Mouse (Mus musculus): Measurements from ENCODE around the gene Slc6a21.

The Slc6a21 gene

GRCm38 (mm10) chr7:45323069-45323468 lies 45.8 kb downstream of the Slc6a21 start:
- ChIA-PET CTCF (interaction anchor here in 2 of 4 experiments (0.5 to 2.8 kb wide), 3 partner anchors 10 to 81 kb away, joined by 3 to 9 read pairs (median 6); partner anchors contain the start of gene Trpm4 (in 1 of the 2)), POLR2A (interaction anchor here in 1 of 4 experiments (1.2 to 1.8 kb wide), 2 partner anchors 14 to 18 kb away, joined by 4 to 5 read pairs; no protein-coding TSS in a partner anchor)

- ChIA-PET CTCF (interaction anchor here (0.5 to 1.5 kb wide), 17 partner anchors 10 to 451 kb away, joined by 3 to 9 read pairs (median 3); no protein-coding TSS in a partner anchor), POLR2A (interaction anchor here (0.6 to 1.4 kb wide), 9 partner anchors 10 to 95 kb away, joined by 3 to 6 read pairs (median 3); partner anchors contain the start of genes Hrc (in 1 of the 4), Kcna7 (in 1 of the 4) and Snrnp70 (in 1 of the 4))
Observed at GRCm38 (mm10) chr7:45325800-45326199, 48.5 kb downstream of the Slc6a21 start.

GRCm38 (mm10) chr7:45328841-45329475 lies 51.6 kb downstream of the Slc6a21 start:
- POLR2A ChIA-PET, result interaction anchor here in 3 of 4 experiments (0.7 to 2.0 kb wide), 11 partner anchors 9 to 131 kb away, joined by 3 to 10 read pairs (median 4); partner anchors contain the start of genes Ftl1 (in 1 of the 3), Lhb (in 1 of the 3) and Snrnp70 (in 1 of the 3)
- CTCF ChIA-PET, result interaction anchor here (0.6 to 2.1 kb wide), 7 partner anchors 12 to 61 kb away, joined by 3 to 8 read pairs (median 5); no protein-coding TSS in a partner anchor

DNA sequence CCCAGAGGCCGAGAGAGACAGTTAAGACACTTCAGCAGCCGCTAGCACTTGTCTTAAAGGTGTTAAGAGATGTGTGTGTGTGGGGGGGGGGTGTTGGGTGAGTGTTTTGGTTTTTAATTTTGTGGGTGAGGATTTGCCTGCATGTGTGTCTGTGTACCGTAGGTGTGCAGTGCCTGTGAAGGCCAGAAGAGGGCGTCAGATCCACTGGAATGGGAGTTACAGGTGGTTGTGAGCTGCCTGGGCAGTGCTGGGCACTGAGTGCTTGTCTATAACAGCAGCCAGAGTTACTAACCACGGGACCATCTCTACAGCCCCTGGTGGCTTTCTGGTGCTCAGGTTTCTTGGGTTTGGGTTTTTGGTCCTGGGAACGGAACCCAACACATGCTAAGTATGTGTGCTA lies 54.2 kb downstream of the Slc6a21 start:
- CTCF ChIA-PET, result interaction anchor here (0.6 to 3.1 kb wide), 19 partner anchors 10 to 356 kb away, joined by 3 to 45 read pairs (median 5); partner anchors contain the start of genes Dkkl1 (in 1 of the 4), Gys1 (in 1 of the 4) and Kcna7 (in 1 of the 4)
- POLR2A ChIA-PET, result interaction anchor here in 2 of 4 experiments (1.0 to 3.5 kb wide), 9 partner anchors 21 to 226 kb away, joined by 3 to 17 read pairs (median 5); partner anchors contain the start of gene Snrnp70 (in 1 of the 2)

DNA sequence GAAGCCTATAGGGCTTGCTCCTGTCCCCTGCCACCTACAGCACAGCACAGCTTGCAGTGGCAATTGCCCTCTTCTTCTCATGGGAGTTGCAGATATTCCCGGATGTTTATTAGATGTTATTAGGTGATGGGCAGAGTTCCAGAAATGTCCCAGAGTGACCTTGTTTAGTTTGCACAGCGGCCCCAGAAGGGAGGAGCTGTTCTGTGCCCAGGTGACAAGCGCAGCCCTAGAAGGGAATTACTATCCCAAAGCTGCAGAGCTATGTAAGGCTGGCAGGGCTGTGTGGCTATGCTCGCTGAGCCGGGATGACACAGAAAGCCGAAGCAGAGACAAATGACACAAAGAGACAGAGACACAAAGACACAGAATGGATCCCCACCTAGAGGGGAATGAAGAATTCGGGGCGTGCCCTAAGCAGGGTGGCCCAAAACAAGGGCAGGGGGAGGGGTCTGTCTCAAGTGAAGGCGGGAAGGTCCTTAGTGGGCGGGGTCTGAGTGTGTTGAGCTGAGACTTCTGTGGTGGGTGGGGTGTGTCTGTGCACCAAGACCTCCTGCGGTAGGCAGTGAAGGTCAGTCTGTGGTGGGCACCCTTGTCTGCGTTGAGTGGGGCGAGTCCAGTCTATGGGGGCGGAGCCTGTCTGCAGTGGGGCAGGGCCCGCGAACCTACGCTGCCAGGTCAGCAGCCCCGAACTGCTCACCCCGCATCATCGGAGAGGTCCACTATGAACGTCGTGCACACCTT lies 55.5 kb downstream of the Slc6a21 start:
- ChIA-PET CTCF (interaction anchor here (0.5 to 3.1 kb wide), 23 partner anchors 8 to 296 kb away, joined by 3 to 45 read pairs (median 5); partner anchors contain the start of genes Gys1 (in 1 of the 4), Kcna7 (in 1 of the 4) and Ppfia3 (in 1 of the 4)), POLR2A (interaction anchor here (0.5 to 3.5 kb wide), 61 partner anchors 8 to 385 kb away, joined by 3 to 30 read pairs (median 4); partner anchors contain the start of genes Ppfia3 (in 3 of the 4), Snrnp70 (in 2 of the 4), Tead2 (in 2 of the 4) and Aldh16a1 (in 1 of the 4))

- CTCF ChIA-PET, result interaction anchor here in 3 of 4 experiments (0.5 to 3.1 kb wide), 16 partner anchors 8 to 116 kb away, joined by 3 to 45 read pairs (median 5); partner anchors contain the start of genes Gys1 (in 1 of the 3), Kcna7 (in 1 of the 3) and Ppfia3 (in 1 of the 3)
- POLR2A ChIA-PET, result interaction anchor here in 3 of 4 experiments (0.6 to 3.5 kb wide), 51 partner anchors 8 to 384 kb away, joined by 3 to 30 read pairs (median 4); partner anchors contain the start of genes Ppfia3 (in 3 of the 3), Snrnp70 (in 2 of the 3), Tead2 (in 2 of the 3) and Aldh16a1 (in 1 of the 3)
Observed at GRCm38 (mm10) chr7:45333431-45333982, 56.2 kb downstream of the Slc6a21 start, which contains the start of gene Trpm4. Gene Trpm4, minus strand, starts transcription at chr7:45333780.

DNA sequence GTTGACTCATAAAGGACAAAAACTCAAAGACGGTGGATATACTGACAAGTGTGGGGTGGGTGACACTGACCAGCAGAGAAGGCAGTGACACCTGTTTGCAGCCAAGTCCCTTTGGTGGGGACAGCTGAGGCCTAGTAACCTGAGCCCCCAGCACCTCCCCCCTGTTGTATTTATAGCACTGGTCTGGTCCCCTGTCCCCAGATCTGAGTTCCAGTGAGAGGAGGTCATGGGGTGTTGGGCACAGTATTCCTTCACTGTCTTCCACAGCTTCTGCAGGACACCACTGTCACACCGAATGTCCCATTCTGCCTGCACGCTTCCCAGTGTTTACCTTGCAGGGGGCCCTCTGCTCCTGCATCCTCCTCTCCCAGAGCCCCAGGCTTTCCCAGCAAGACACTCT lies 57.3 kb downstream of the Slc6a21 start:
- POLR2A ChIA-PET, result interaction anchor here in 3 of 4 experiments (0.5 to 2.5 kb wide), 22 partner anchors 8 to 421 kb away, joined by 3 to 11 read pairs (median 3); partner anchors contain the start of genes Ftl1 (in 1 of the 3), Kcna7 (in 1 of the 3), Plekha4 (in 1 of the 3) and Ppfia3 (in 1 of the 3)
- CTCF ChIA-PET, result interaction anchor here in 1 of 4 experiments (0.9 kb wide), 1 partner anchor 255 kb away, joined by 3 read pairs; no protein-coding TSS in a partner anchor

GRCm38 (mm10) chr7:45335056-45335455 lies 57.7 kb downstream of the Slc6a21 start, which contains the start of gene Hrc:
Gene Hrc, plus strand, starts transcription at chr7:45335290.
- POLR2A ChIA-PET, result interaction anchor here in 2 of 4 experiments (0.6 to 1.7 kb wide), 22 partner anchors 7 to 420 kb away, joined by 3 to 9 read pairs (median 3); partner anchors contain the start of genes Ftl1 (in 1 of the 2), Kcna7 (in 1 of the 2), Plekha4 (in 1 of the 2) and Ppfia3 (in 1 of the 2)
- CTCF ChIA-PET, result interaction anchor here in 1 of 4 experiments (0.9 kb wide), 1 partner anchor 254 kb away, joined by 3 read pairs; no protein-coding TSS in a partner anchor

DNA sequence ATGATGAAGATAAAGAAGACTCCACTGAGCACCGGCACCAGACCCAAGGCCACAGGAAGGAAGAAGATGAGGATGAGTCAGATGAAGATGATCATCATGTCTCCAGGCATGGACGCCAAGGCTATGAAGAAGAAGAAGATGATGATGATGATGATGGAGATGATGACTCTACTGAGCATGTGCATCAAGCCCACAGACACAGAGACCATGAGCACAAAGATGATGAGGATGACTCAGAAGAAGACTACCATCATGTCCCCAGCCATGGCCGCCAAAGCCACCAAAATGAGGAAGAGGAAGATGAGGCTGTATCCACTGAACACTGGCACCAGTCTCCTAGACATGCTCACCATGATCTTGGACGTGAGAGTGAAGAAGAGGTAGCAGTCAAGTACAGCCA lies 59.0 kb downstream of the Slc6a21 start:
- ChIA-PET CTCF (no interaction called here), POLR2A (interaction anchor here in 2 of 4 experiments (0.7 to 7.7 kb wide), 4 partner anchors 18 to 190 kb away, joined by 6 to 67 read pairs (median 19); partner anchors contain the start of genes Ftl1 (in 1 of the 2), Plekha4 (in 1 of the 2), Ppp1r15a (in 1 of the 2) and Snrnp70 (in 1 of the 2))

DNA sequence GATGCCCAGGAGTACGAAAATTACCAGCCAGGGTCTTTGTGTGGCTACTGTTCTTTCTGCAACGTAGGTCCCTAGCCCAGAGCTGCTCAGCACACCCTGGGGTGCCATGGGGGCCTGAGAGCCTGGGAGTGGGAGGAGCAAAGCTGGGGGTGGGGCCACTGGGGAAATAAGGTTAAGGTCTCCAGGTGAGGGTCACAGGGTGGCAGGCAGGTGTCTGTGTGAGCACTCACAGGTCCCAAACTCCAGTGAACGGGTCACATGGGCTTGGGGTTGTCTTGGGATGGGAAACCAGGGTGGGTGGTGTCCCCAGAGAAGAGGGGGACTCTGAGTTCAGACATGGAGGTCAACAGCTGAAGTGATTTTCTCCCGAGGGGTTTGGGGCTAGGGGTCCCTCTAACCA lies 60.2 kb downstream of the Slc6a21 start:
- POLR2A ChIA-PET, result interaction anchor here in 3 of 4 experiments (1.0 to 7.7 kb wide), 20 partner anchors 8 to 183 kb away, joined by 3 to 118 read pairs (median 8); partner anchors contain the start of genes Ftl1 (in 2 of the 3), Snrnp70 (in 2 of the 3), Aldh16a1 (in 1 of the 3) and Gys1 (in 1 of the 3)
- CTCF ChIA-PET, result interaction anchor here in 3 of 4 experiments (1.1 to 6.9 kb wide), 7 partner anchors 12 to 291 kb away, joined by 3 to 200 read pairs (median 6); partner anchors contain the start of gene Kcna7 (in 1 of the 3)

GRCm38 (mm10) chr7:45338161-45338911 lies 61.0 kb downstream of the Slc6a21 start:
- ChIA-PET POLR2A (interaction anchor here in 3 of 4 experiments (0.5 to 7.7 kb wide), 50 partner anchors 9 to 489 kb away, joined by 3 to 118 read pairs (median 4); partner anchors contain the start of genes Ftl1 (in 2 of the 3), Kcna7 (in 2 of the 3), Ppfia3 (in 2 of the 3) and Snrnp70 (in 2 of the 3)), CTCF (interaction anchor here (0.5 to 6.9 kb wide), 21 partner anchors 11 to 605 kb away, joined by 3 to 200 read pairs (median 4); partner anchors contain the start of genes Kcna7 (in 1 of the 4) and Ppfia3 (in 1 of the 4))

Measured in embryonic stem cell, embryonic (primary cell).